Mouse (Mus musculus) mouse trophoblast stem cell (cell line): ENCODE measurements around the gene Ift57.

Source experiments
- in situ Hi-C, 2 experiments: fragments of 300-500 bp; cut with MseI, MboI; formaldehyde crosslinking; loops; 2 replicates in 1 of 2; 3 replicates in 1 of 2; pipeline ENCODE4 v1.15.1; 2025

Ift57 gene

DNA sequence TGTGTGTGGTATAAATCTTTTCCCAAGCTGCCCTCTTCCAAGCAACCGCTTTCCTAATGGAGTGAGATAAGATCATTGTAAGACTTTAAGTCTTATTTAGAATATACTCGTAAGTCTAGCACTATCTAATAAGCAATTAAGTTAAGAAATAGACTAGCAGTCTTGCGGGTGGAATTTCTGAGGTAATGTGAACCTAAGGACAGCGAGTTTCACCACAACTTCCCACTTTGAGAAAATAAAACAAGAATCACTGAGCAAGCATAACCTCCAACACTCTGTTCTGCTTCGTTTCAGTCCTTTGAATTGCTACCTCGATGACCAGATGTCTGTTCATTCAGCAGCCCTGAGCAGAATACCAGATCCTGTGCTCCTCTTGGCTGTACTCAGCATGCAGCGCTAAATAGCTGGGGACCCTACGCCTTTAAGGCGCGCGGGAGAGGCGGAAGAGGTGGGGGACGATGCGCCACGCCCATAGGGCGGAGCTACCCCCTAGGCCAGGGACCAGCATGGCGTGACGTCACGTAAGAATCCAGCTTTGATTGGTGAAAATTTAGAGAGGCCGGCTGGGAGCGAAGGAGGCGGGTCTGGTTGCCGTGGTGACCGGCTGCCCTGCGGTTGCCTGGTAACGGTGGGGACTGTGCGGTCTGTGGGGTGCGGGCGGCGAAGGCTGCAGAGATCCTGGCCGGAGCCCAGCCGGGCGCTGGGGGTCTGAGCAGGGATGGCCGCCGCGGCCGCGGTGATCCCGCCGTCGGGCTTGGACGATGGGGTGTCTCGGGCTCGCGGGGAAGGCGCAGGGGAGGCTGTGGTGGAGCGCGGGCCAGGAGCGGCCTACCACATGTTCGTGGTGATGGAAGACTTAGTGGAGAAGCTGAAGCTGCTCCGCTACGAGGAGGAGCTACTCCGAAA is at the start of gene Ift57:
Ift57 (plus strand) TSS at position 614 of the 906 bp plus-strand sequence.
- in situ Hi-C loops: no loop called here

- in situ Hi-C loops: no loop called here
These were observed 41.9 kb upstream of the Ift57 start for GRCm38 (mm10) chr16:49657182-49657581.

DNA sequence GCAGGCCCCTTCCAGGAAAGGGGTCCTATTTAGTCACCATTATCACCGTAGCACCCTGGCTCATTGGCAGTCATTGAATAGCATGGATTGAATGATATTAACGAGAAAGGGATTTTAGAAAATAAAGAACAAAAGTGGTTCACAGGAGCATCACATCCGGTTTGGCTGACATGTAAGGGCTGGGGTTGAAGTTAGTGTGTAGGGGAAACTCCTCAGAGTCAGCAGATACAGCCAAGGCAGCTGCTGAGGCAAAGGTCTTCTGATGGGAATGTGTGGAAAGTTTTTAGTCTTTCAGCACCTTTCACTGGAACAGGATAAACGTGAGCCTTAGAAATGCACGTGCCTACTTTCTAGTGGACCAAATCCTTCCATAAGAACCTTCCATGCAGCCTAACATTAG is 41.0 kb upstream of the Ift57 start:
- in situ Hi-C loops: no loop called here

DNA sequence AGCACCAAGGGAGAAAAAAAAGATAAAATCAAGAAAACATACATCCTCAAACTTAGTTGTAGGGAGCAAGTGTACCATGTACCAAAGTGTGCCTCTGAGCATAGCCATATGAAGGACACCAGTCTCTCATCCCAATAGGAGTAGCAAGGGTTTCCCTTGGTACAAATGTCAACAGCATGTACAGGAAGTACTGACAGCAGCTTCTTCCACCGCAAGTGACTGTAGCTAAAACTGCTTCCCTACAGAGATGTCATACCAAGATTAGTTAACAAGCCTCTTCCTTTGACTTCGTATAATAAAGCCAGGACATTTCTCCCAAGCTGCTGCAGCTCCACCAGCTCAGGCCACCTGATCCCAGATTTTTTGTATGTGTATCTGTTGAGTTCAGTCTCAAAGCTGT is 39.9 kb upstream of the Ift57 start:
- in situ Hi-C loops: no loop called here

GRCm38 (mm10) chr16:49660111-49660510 is 38.9 kb upstream of the Ift57 start:
- in situ Hi-C loops: no loop called here

DNA sequence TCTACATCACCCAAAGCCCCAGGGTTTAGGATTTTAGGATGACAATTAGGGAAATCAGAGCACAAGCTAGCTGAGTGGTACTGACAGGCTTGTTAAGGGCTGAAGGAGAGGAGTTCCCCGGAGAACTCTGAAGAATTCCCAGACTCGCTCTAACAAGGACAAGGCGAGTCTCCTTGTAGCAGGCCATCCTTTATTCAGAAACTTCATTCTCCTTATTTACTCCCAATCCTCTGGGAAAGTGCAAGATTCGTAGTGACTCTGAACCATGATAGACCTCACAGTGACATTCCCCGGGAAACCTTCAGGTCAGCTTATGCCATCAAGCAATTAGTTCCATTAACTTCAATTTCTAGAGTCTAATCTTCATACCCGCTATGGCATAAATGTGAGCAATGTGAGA is 36.8 kb upstream of the Ift57 start:
- in situ Hi-C loops: no loop called here

GRCm38 (mm10) chr16:49664677-49665076 is 34.4 kb upstream of the Ift57 start:
- in situ Hi-C loops: no loop called here

DNA sequence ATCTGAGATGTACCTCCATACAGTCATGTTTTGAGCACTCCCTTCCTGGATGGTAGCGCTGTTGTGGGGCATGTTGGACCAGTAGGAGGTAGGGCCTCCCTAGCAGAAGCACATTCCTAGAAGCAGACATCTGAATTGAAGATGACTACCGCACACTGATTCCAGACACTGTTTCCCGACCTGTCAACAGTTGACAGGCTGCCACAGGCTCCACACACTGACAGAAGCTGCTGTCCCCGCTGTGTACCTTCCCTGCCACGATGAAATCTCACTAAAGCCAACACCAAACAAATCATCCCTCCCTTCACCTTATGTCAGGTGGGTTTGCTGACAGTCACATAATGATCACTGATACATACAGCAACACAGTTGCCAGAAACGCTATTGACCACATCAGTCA is 19.4 kb upstream of the Ift57 start:
- in situ Hi-C loops: no loop called here

DNA sequence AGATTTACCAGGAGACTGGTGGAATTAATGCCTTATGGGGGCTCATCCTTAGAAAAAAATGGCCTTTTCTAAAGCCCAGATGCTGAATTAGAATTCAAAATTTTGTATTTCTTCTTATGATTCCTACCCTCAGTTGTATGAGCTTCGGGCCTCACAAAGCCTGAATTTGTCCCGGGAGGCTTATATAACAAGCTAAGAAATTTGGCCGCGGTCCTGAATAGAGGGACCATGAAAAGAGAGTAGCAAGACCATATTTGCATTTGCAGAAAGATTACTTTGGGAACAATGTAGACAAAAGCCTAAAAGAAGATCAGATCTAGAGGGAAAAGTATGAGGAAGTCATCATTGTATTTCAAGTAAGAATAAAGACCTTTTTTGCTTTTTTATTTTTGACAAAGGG is 14.1 kb upstream of the Ift57 start:
- in situ Hi-C loops: no loop called here

DNA sequence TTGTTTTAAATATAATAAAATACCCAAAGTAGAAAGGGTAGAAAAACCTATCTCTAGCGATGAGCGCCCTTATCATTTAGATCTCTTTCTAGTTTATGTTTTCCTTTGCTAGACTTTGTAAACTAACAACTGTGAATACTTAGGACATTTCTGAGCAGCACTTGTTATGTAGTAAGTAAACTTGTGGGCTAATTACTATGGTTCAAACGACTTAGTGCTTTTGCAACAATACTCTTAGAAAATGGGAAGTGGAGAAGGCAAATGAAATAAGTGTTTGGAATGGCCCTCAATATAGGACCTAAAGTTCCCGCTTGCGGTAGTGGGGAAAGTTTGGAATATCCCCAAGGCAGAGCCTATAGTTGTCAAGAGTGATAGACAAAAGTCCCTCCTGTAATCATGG is 788 bp downstream of the Ift57 start:
- in situ Hi-C loops: no loop called here

- in situ Hi-C loops: no loop called here
These were observed 9.0 kb downstream of the Ift57 start for GRCm38 (mm10) chr16:49708074-49708473.

GRCm38 (mm10) chr16:49710188-49710587 is 11.2 kb downstream of the Ift57 start:
- in situ Hi-C loops: no loop called here

DNA sequence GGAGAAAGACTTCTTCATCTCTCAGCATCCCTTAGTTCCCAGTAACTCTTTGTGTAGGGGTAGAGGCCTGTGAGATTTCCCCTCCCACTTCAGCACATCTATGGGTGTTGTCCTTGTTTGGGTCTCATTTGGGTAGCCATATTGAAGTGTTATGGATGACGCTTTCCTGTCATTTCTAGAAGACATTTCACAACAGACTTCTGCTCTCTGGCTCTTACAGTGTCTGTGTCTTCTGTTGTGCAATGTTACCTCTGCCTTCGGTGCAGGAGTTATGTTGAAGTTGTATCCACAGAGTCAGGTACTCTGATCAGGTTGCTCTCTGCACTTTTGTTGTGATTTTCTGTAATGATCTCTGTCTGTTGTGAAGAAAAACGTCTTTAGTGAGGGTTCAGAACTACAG is 14.3 kb downstream of the Ift57 start:
- in situ Hi-C loops: no loop called here

DNA sequence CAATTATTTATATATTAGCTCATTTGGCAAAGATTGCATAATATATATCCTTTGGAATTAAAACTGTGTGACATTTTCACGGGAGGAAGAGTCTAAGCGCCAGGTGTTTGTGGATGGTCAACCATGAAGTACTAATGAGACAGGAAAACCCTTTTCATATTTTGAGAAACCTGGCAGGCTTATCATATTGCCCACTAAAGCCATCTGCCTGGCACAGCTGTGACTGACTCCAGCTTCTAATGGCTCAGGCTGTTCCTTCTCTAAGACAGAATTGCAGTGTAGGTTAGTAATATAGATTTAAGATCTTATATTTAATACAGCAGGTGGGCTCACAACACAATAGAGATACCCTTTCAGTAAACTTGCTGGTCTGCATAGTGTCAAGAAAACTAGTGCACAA is 21.6 kb downstream of the Ift57 start:
- in situ Hi-C loops: no loop called here

DNA sequence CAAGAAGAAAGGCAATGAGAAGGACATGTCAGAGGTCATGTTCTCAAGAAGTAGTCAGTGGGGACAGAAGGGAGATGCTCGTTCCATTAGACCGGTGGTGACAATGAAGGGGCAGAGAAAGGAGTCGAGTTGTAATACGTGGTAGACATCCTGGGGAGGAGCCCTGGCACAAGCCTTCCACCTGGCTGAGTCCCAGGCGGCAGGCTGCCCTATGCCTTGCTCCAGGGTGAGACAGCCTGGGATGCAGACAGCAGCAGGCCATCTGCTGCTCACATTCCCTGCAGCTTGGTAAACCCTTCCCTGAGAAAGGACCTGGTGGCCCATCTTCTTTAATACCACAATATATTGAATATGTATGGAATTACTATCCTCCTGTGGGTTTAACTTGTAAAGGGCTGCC is 22.6 kb downstream of the Ift57 start:
- in situ Hi-C loops: no loop called here

- in situ Hi-C loops: no loop called here
These were observed 24.2 kb downstream of the Ift57 start for GRCm38 (mm10) chr16:49723222-49723621.

GRCm38 (mm10) chr16:49724232-49724631 is 25.2 kb downstream of the Ift57 start:
- in situ Hi-C loops: no loop called here

- in situ Hi-C loops: no loop called here
These were observed 25.9 kb downstream of the Ift57 start for GRCm38 (mm10) chr16:49724931-49725330.

- in situ Hi-C loops: no loop called here
These were observed 26.4 kb downstream of the Ift57 start for GRCm38 (mm10) chr16:49725446-49725845.

DNA sequence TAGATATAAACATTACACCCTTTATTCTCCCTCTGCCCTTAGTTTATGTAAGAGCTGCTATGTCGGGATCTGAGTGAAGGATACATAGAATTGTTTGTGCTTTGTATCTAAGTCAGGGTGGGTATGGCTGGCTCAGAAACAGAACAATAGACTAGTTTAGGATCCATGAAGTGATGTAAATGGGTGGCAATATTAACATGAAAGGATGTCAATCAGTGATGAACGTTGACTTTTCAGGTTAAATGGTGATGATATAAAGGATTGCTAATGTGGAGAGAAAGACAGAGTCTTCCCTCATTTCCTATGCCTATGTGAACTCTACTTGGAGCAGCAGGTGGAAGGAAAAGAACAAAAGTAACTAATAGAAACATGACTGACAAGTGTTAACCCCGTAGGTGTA is 27.2 kb downstream of the Ift57 start:
- in situ Hi-C loops: no loop called here

- in situ Hi-C loops: no loop called here
These were observed 27.7 kb downstream of the Ift57 start for GRCm38 (mm10) chr16:49726761-49727160.

DNA sequence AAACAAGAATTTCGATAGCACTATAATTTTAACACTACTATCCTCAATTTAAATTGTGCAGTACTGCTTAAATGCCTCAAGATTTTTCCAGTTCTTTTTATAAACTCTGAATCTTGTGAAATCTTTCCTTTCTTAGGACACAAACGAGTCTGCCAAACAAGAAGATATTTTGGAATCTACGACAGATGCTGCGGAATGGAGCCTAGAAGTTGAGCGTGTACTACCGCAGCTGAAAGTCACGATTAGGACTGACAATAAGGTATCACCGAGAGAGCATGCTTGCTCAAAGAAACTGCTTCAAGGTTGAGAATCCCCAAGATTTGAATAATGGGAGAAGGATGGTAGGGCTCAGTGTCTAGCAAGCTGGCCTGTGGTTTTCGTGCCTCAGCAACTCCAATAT is 37.5 kb downstream of the Ift57 start:
- in situ Hi-C loops: no loop called here

GRCm38 (mm10) chr16:49747360-49747759 is 48.3 kb downstream of the Ift57 start:
- in situ Hi-C loops: no loop called here

GRCm38 (mm10) chr16:49752906-49753305 is 53.9 kb downstream of the Ift57 start:
- in situ Hi-C loops: no loop called here
